Mouse (Mus musculus) thymus, adult 2 months (tissue): ENCODE measurements around the gene Gm17428.

Experiments
- CTCF ChIP-seq: fragments of 200-500 bp; IDR thresholded peaks from 2 replicates; pipeline ENCODE4 v1.5.1; 2012; ENCODE audit warnings: mild to moderate bottlenecking, control low read depth, low read length, moderate library complexity, borderline replicate concordance; ENCODE audit not compliant: control insufficient read depth, poor library complexity, insufficient read depth; ENCODE audit errors: extremely low read depth
- POLR2A ChIP-seq: fragments of 200-500 bp; IDR thresholded peaks from 2 replicates; pipeline ENCODE4 v1.6.1; 2012; ENCODE audit warnings: mild to moderate bottlenecking, low read length, control low read depth, moderate library complexity; ENCODE audit not compliant: control insufficient read depth, poor library complexity, insufficient read depth; ENCODE audit errors: extremely low read depth

DNA sequence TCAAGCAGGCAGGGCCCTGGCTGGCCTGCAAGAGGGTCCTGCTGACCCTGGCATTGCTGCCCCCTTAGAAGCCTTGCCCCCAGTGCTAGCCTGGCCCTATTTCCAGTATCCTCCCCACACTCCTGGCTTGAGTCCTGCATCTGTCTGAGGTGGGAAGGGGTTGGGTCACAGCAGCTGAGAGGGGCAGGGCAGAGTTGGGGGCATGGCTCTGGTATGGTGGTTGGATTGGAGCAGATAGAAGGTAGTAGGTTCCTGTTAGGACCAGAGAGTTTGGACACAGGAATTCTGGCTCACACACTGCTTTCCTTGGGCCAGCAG lies 18.1 kb downstream of the Gm17428 start:
- TF ChIP-seq POLR2A, result no peak
- no peak for TF ChIP-seq CTCF
